Mouse (Mus musculus) kidney, adult 2 months (tissue): ENCODE results near the gene Bcap31. TPM values are rescaled to one million over a fixed set of nuclear protein-coding genes. Genes with fewer than 3 reads are reported as not detected.
"Not testable (repeated sequence)": the region's sequence is repeated elsewhere in the genome, so short reads cannot be mapped to it uniquely, and the experiment has no call there.

ENCODE experiments used
- DNase-seq: peaks from one replicate; pipeline ENCODE4 v3.0.0; 2021
- H3K27ac ChIP-seq: fragments of 200-500 bp; 2 replicates; pipeline ENCODE4 v1.5.1; 2012; ENCODE audit warnings: low read depth, low read length, control low read depth, inconsistent platforms; ENCODE audit not compliant: insufficient read depth
- H3K27me3 ChIP-seq: fragments of 200-500 bp; replicated peaks from 2 replicates; pipeline ENCODE4 v1.6.1; 2012; ENCODE audit warnings: mild to moderate bottlenecking, moderate library complexity, low read length, inconsistent platforms; ENCODE audit not compliant: control insufficient read depth, insufficient read depth
- H3K36me3 ChIP-seq: fragments of 200-500 bp; 2 replicates; pipeline ENCODE4 v1.6.1; 2012; ENCODE audit warnings: mild to moderate bottlenecking, moderate library complexity, low read length, inconsistent platforms; ENCODE audit not compliant: control insufficient read depth, insufficient read depth
- H3K4me1 ChIP-seq: fragments of 200-500 bp; 2 replicates; pipeline ENCODE4 v1.6.1; 2011; ENCODE audit warnings: low read length; ENCODE audit not compliant: control insufficient read depth, insufficient read depth
- H3K4me3 ChIP-seq: fragments of 200-500 bp; 2 replicates; pipeline ENCODE4 v1.5.1; 2011; ENCODE audit warnings: mild to moderate bottlenecking, low read depth, low read length, control low read depth; ENCODE audit not compliant: insufficient read depth
- CTCF ChIP-seq: fragments of 200-500 bp; conservative IDR thresholded peaks from 2 replicates; pipeline ENCODE4 v1.5.1; 2011; ENCODE audit warnings: low read depth, mild to moderate bottlenecking, control low read depth, low read length, moderate library complexity, mixed read lengths; ENCODE audit not compliant: insufficient read depth, insufficient read length
- POLR2A ChIP-seq: fragments of 200-500 bp; IDR thresholded peaks from one replicate; pipeline ENCODE4 v1.6.1; 2011; ENCODE audit warnings: low read depth, low read length, control low read depth
- WGBS: fragments of 180-500 bp; shearing (Covaris S2); methylation state at CpG from one replicate; pipeline ENCODE4 v1.1.7; 2018; 5-methylcytosine and 5-hydroxymethylcytosine counted together
- polyA plus RNA-seq: library from polyadenylated mRNA; depleted of rRNA; stranded (reverse); fragments of >200 nt; gene quantifications from 2 replicates; pipeline ENCODE4 v1.2.3, GENCODE M21; 2012; rRNA removed

The Bcap31 gene
- polyA plus RNA-seq = 81.7 and 111 TPM in 2 replicates

DNA sequence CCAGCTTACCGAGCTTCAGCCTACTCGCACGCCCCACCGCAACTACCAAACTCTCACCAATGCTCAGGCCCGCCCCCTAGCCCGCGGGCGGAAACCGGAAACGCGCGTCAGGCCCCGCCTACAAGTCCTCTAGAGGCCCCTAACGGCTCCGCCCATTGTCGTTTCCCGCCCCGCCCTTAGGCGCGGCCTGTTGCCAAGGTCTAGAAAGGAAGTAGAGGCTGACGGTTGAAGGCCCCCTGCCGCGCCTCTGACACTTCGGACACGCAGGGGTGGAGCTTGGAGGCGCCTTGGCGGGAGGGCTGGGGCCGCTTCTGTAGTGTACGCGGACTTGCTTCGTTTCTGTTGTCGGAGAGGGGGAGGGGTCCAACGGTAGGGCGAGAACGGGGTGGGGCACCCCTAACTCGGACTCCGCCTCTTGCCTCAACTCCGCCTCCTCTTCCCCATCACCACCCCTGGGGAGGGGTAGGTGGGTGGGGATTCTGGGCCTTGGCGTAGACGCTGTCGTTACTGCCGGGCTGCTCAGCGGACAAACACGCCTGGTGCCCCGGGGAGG is at the start of gene Bcap31, which contains the start of gene Abcd1:
Gene Bcap31 (minus strand): TSS at position 67 of the 553 bp plus-strand sequence.
Gene Abcd1 (plus strand): TSS at position 489 of the 553 bp plus-strand sequence.
- Histone ChIP-seq H3K27me3 (no peaks in the 10 kb centered on the region), H3K4me3 (peak within 1 kb of the TSS; percentile 83), H3K27ac (peak within 1 kb of the TSS; percentile 85), H3K4me1 (peaks cover 4% of the 10 kb centered on the region; the same call in 1 of the 2 replicates), H3K36me3 (no peaks in the 10 kb centered on the region)
- TF ChIP-seq POLR2A (no peak), CTCF (no peak)
- WGBS = under 1% methylated on average over 22 of the region's 45 CpGs
- DNase-seq = peak; percentile 98

DNA sequence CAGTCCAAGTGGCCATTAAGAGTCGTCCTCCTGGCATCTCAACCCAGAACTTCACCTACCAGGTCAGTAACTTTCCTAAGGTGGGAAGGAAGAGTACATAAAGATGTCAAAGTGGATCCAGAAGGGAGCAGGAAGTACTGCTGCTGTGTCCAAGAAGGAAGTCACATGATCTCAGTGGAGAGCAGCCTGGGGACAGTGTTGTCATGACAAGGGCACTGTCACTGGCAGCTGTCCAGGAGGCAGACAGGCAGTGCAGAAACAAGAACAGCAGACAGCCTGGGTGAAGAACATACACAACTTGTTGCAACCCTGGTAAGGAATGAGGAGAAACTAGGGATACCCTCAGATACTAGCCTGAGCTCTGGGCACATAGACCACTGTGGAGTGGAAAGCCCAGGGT is 49.3 kb upstream of the Bcap31 start:
- no peaks in the 10 kb centered on the region for H3K27me3 ChIP-seq
- peak overlapping the region; percentile 51; the same call in 1 of the 2 replicates for H3K27ac ChIP-seq
- TF ChIP-seq CTCF (no peak), POLR2A (no peak)
- no peak overlapping the region for H3K4me3 ChIP-seq
- H3K4me1 ChIP-seq = 0 out of 2 replicates have a peak, but pooled peaks cover 2% of the 10 kb centered on the region
- H3K36me3 ChIP-seq = no peaks in the 10 kb centered on the region
- peak; percentile 82 for DNase-seq
- WGBS = 39% methylated on average over 1 of the region's 1 CpGs

DNA sequence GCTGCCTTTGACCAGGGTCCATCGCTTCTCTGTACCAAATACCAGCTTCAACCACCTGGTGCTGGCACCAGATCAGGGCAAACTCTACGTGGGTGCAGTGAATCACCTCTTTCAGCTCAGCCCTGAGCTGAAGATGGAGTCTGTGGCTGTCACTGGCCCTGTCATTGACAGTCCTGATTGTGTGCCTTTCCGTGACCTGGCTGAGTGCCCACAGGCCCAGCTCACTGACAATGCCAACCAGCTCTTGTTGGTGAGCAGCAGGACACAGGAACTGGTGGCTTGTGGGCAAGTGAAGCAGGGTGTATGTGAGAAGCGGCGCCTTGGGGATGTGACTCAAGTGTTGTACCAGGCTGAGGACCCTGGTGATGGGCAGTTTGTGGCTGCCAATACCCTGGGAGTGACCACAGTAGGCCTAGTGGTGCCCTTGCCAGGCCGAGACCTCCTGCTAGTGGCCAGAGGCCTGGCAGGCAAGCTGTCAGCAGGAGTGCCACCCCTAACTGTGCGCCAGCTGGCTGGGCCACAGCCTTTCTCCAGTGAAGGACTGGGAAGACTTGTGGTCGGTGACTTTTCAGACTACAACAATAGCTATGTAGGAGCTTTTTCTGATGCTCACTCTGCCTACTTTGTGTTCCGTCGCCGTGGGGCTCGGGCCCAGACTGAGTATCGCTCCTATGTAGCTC is 42.8 kb upstream of the Bcap31 start:
- no peaks in the 10 kb centered on the region for H3K4me1 ChIP-seq
- DNase-seq = no peak
- no peaks in the 10 kb centered on the region for H3K36me3 ChIP-seq
- 84% methylated on average over 13 of the region's 13 CpGs for WGBS
- no peaks in the 10 kb centered on the region for H3K27me3 ChIP-seq
- H3K27ac ChIP-seq = no peak overlapping the region
- H3K4me3 ChIP-seq = no peak overlapping the region
- TF ChIP-seq CTCF (no peak), POLR2A (no peak)

DNA sequence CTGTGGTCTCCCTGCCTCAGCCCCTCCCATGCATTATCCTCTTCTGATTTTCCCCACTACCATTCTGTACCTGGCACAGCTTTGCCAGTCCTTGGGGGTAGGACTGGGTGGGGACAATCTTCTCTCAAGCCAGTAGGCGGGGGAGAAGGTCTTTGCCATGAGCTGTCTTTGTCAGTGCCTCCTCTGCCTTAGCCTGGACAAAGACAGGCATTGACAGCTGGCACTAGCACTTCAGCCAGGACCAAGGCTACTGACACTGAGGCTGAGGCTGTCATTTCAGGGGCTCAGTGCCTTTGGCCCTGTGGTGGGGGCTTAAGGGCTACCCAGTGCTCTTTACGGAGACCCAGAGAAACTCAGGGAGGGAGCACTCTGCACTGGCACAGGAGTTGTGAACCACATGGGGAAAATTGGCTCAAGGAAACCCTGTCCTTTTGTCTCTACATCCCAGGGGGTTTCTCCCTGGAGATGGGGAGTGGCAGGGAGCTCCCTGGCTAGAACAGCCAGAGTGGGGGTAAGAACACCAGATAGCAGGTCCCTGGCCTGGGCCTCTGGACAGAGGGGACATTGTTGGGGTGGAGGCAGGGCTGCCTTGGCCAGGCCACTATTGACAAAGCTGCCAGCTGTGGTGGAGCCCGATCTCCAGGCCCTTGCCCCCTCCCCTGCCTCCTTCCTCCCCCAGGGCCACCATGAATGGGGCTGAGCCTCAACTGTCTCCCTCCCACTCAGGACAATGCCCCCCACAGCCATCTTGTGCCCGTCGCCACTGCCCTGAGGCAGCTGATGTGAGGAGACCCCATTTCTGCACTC is 40.6 kb upstream of the Bcap31 start, which contains the start of gene Plxnb3:
Gene Plxnb3 (plus strand): TSS at position 757 of the 807 bp plus-strand sequence.
- DNase-seq = no peak
- 95% methylated on average over 5 of the region's 5 CpGs for WGBS
- TF ChIP-seq POLR2A (no peak), CTCF (no peak)
- Histone ChIP-seq H3K27me3 (no peaks in the 10 kb centered on the region), H3K27ac (no peak within 1 kb of the TSS), H3K4me3 (no peak within 1 kb of the TSS), H3K4me1 (no peaks in the 10 kb centered on the region), H3K36me3 (no peaks in the 10 kb centered on the region)

DNA sequence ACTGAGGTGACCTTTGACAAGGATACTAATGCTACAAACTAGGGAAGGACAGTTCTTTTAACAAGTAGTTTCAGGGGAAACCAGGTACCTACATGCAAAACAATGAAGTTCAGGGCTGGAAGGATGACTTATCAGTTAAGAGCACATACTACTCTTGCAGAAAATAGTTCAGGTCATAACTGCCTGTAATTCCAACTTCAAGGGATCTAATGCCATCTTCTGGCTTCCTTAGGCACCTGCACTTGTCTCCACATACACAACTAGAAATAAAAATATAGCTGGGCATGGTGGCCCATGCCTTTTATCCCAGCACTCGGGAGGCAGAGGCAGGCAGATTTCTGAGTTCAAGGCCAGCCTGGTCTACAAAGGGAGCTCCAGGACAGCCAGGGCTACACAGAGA is 33.0 kb upstream of the Bcap31 start:
- H3K27ac ChIP-seq = no peak overlapping the region
- H3K36me3 ChIP-seq = no peaks in the 10 kb centered on the region
- no peak for TF ChIP-seq CTCF
- no peak for TF ChIP-seq POLR2A
- no peak overlapping the region for H3K4me3 ChIP-seq
- H3K4me1 ChIP-seq = no peaks in the 10 kb centered on the region
- no peaks in the 10 kb centered on the region for H3K27me3 ChIP-seq
- WGBS = 95% methylated on average over 1 of the region's 1 CpGs
- DNase-seq = no peak

DNA sequence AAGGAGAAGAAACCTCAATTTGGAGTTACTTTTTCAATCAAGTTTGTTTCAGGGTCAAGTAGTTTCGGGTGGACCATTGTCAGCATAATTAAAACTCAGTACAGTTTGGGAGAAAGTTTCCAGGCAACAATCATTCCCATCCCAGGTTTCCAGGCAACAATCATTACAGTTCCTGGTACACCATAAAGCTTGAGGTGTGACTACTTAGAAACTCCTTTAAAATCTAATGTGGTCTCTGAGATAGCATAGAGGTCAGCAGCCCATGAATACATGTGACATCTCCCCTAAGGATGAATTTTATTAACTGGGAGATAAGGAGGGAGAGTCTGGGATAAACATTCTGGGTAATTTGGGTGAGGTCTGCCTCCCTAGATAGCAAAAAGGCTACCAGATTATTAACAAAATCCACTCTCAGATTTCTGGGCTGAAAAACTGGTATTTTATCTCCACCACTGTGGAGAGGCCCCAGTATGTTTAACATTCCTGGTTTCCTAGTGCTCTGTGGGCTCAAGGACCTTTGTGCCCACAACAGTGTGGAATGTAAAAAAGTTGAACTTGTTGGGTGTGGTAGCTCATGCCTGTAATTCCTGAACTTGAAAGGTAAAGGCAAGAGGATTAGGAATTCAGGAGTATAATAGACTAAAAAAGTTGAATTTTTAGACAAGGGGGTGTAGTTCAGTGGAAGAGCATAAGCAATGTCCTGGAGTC is 29.0 kb upstream of the Bcap31 start:
- no peaks in the 10 kb centered on the region for H3K4me1 ChIP-seq
- H3K27ac ChIP-seq = no peak overlapping the region
- H3K27me3 ChIP-seq = no peaks in the 10 kb centered on the region
- no peak overlapping the region for H3K4me3 ChIP-seq
- no peak for DNase-seq
- WGBS = 93% methylated on average over 1 of the region's 1 CpGs
- H3K36me3 ChIP-seq = no peaks in the 10 kb centered on the region
- TF ChIP-seq CTCF = no peak
- no peak for TF ChIP-seq POLR2A

DNA sequence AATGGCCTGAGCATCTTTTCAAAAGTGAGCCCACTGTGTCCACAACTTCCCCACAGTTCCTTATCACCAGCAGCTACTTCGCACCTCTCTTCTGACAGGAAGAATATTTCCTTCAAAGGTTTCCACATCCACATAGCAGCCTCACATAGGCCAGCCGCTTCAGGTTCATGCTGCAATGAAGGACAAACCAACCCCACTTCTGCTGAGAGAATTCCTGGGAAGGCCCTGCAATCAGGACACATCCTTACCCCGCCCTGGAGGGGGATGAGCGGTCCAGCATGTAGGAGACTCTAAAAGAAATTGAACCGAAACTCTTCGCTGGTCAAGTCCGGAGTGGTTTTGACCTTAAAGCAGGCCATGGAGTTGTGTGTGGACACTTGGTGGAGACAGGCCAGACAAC is 23.9 kb upstream of the Bcap31 start:
- not testable (repeated sequence) for H3K36me3 ChIP-seq, H3K4me3 ChIP-seq, H3K4me1 ChIP-seq, H3K27me3 ChIP-seq, DNase-seq, H3K27ac ChIP-seq
- WGBS = 93% methylated on average over 7 of the region's 7 CpGs
